Mouse (Mus musculus) megakaryocyte, embryonic 14.5 days (primary cell): ENCODE data around the gene Rnf169.

Experiments used
- FLI1 ChIP-seq: IDR thresholded peaks from 2 replicates; pipeline ENCODE4 v1.6.1; 2012; ENCODE audit warnings: low read length, inconsistent platforms, mixed read lengths
- GATA1 ChIP-seq: IDR thresholded peaks from 3 replicates; pipeline ENCODE4 v1.6.1; 2012; ENCODE audit warnings: mixed read lengths, low read length, inconsistent platforms, borderline replicate concordance

GRCm38 (mm10) chr7:99902918-99903665 lies 77.2 kb downstream of the Rnf169 start:
- TF ChIP-seq GATA1: no peak
- no peak for TF ChIP-seq FLI1
